Mouse (Mus musculus) neural tube, embryonic 11.5 days (tissue): ENCODE results near the gene Atg13. TPM values are rescaled to one million over a fixed set of nuclear protein-coding genes. Genes with fewer than 3 reads are reported as not detected.

ENCODE experiments used
- ATAC-seq: fragments of 200-750 bp; cut with Nextera tagmentation; 2 replicates; pipeline ENCODE4 v1.8.0; 2017; ENCODE audit warnings: moderate number of reproducible peaks, mild to moderate bottlenecking, moderate TSS enrichment, moderate library complexity; ENCODE audit not compliant: insufficient read depth, low FRiP score, low TSS enrichment
- DNase-seq: peaks from one replicate; pipeline ENCODE4 v3.0.0-alpha.2; 2015; ENCODE audit warnings: low spot score
- H3K27ac ChIP-seq: fragments of 300-500 bp; sonication (generic); 2 replicates; pipeline ENCODE4 v1.5.1; 2014; ENCODE audit warnings: low read depth, mild to moderate bottlenecking, low read length
- H3K27me3 ChIP-seq: fragments of 300-500 bp; sonication (generic); 2 replicates; pipeline ENCODE4 v1.6.1; 2014; ENCODE audit warnings: mild to moderate bottlenecking, low read length, mixed read lengths; ENCODE audit not compliant: control insufficient read depth, insufficient read depth
- H3K36me3 ChIP-seq: fragments of 300-500 bp; sonication (generic); 2 replicates; pipeline ENCODE4 v1.6.1; 2014; ENCODE audit warnings: mild to moderate bottlenecking, low read length, moderate library complexity, mixed read lengths; ENCODE audit not compliant: control insufficient read depth, insufficient read depth
- H3K4me1 ChIP-seq: fragments of 300-500 bp; sonication (generic); 2 replicates; pipeline ENCODE4 v1.6.1; 2014; ENCODE audit warnings: low read length, mixed read lengths; ENCODE audit not compliant: control insufficient read depth, insufficient read depth
- H3K4me2 ChIP-seq: fragments of 300-500 bp; sonication (generic); 2 replicates; pipeline ENCODE4 v1.6.1; 2014; ENCODE audit warnings: low read depth, mild to moderate bottlenecking, moderate library complexity
- H3K4me3 ChIP-seq: fragments of 300-500 bp; sonication (generic); 2 replicates; pipeline ENCODE4 v1.5.1; 2014; ENCODE audit warnings: low read depth, low read length
- H3K9ac ChIP-seq: fragments of 300-500 bp; sonication (generic); 2 replicates; pipeline ENCODE4 v1.6.1; 2014; ENCODE audit warnings: mild to moderate bottlenecking, low read length
- H3K9me3 ChIP-seq: fragments of 300-500 bp; sonication (generic); 2 replicates; pipeline ENCODE4 v1.6.1; 2016; ENCODE audit warnings: low read length; ENCODE audit not compliant: control insufficient read depth
- WGBS: fragments of 180-500 bp; shearing (Covaris S2); extraction: QIAGEN DNeasy Blood & Tissue Kit; methylation state at CpG from one replicate; pipeline ENCODE4 v1.1.7; 2014; 5-methylcytosine and 5-hydroxymethylcytosine counted together
- polyA plus RNA-seq: library from polyadenylated mRNA; unstranded; fragments of >200 nt; fragmentation: Nextera tagmentation; extraction: Ambion mirVana; gene quantifications from 2 replicates; pipeline ENCODE4 v1.2.1, GENCODE M21; 2014

Atg13 gene
- polyA plus RNA-seq, 1 experiment from 2014 or later: 37.9 TPM

DNA sequence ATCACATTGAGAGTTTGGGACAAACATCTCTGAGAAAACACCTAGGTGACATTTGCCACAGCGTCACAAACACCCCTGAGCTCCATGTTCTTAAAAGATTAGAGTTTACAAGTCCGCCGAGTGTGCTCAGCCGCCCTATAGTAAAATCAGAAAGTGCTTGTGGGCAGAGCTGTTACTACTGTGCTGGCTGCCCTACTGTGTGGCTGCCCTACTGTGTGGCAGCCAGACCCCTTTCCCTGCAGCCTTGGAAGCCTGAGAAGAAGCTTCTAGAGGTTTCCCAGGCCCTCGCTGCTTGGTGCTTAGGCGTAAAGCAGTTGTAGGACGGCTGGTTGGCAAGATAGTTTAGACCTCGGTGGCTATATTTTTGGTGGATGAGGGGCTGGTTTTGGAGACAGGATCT, 50.7 kb downstream of the Atg13 start:
- H3K27me3 ChIP-seq: no peaks in the 10 kb centered on the region
- no peak overlapping the region for H3K27ac ChIP-seq
- H3K9me3 ChIP-seq: no peaks in the 10 kb centered on the region
- no peak for DNase-seq
- no peak overlapping the region for H3K4me3 ChIP-seq
- H3K4me1 ChIP-seq: no peaks in the 10 kb centered on the region
- no peaks in the 10 kb centered on the region; the same call in none of the 2 replicates for H3K36me3 ChIP-seq
- H3K4me2 ChIP-seq: no peak overlapping the region
- 95% methylated on average over 8 of the region's 8 CpGs for WGBS
- no peak for ATAC-seq
- H3K9ac ChIP-seq: no peak overlapping the region

DNA sequence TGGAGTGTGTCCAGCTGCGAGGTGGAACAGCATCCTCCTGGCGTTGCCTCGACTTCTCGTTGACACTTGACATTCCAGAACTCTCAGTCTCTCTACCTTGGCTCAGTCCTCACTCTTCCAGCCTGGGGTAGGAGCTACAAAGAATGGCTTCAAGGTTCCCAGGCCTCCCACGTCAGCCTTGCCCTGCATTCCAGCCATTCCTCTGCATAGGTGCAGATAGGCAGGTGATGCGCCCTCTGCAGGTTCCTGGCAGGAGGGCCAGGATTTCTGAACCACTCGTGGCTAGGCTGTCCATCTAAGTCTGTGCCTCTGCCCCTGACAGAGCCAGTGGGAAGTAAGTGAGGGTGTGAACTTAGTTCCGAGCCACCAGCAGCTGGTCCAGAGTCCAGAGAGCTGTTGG, 53.6 kb downstream of the Atg13 start:
- no peak for ATAC-seq
- no peak for DNase-seq
- H3K9ac ChIP-seq: no peak overlapping the region
- H3K9me3 ChIP-seq: no peaks in the 10 kb centered on the region
- H3K4me1 ChIP-seq: no peaks in the 10 kb centered on the region
- no peak overlapping the region for H3K27ac ChIP-seq
- 76% methylated on average over 8 of the region's 8 CpGs for WGBS
- H3K4me2 ChIP-seq: no peak overlapping the region
- no peaks in the 10 kb centered on the region for H3K27me3 ChIP-seq
- no peak overlapping the region for H3K4me3 ChIP-seq
- H3K36me3 ChIP-seq: no peaks in the 10 kb centered on the region; the same call in none of the 2 replicates

DNA sequence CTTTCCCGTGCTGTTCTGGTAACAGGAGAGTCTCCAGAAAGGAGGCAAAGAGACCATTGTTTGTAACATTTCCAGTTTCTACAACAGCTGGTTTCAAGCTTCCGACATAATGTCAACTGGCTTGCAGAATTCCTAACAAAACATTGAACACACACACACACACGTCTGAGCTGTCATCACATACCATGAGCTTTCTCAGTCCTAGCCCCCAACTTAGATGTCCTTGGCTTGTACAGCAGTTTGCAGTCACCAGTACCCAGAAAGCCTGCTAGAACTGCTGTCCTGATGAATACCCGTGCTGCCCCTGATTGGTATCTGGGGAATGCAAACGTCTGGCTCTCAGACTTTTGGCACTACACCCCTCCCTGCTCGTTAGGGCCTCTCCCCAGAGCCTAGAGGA, 54.5 kb downstream of the Atg13 start:
- Histone ChIP-seq H3K4me2 (no peak overlapping the region), H3K4me3 (no peak overlapping the region), H3K36me3 (no peaks in the 10 kb centered on the region; the same call in none of the 2 replicates), H3K27me3 (no peaks in the 10 kb centered on the region), H3K4me1 (peaks cover 3% of the 10 kb centered on the region), H3K27ac (no peak overlapping the region), H3K9me3 (no peaks in the 10 kb centered on the region), H3K9ac (no peak overlapping the region)
- DNase-seq (no peak), ATAC-seq (no peak)
- WGBS: 88% methylated on average over 6 of the region's 6 CpGs

DNA sequence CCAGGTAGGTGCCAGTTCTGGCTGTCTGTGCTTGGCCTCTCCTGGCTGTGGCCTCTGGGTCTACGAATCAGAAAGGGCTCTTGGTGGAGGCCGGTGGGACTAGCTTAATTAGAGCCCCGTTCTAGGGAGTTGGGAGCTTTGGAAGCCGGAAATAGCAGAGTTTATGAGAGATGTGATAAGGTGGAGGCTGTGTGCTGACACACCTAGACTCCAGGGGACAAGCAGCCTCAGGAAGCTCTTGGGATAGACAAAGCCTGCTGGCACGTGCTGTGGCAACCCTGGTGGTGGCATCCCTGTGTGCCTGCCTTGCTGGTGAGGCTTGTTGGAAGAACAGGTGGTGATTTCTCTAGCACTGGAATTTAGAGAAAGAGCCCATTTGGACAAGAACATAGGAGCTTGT, 55.0 kb downstream of the Atg13 start:
- Histone ChIP-seq H3K27me3 (no peaks in the 10 kb centered on the region), H3K27ac (no peak overlapping the region), H3K4me2 (no peak overlapping the region), H3K9ac (no peak overlapping the region), H3K4me3 (no peak overlapping the region), H3K9me3 (no peaks in the 10 kb centered on the region), H3K36me3 (no peaks in the 10 kb centered on the region; the same call in none of the 2 replicates), H3K4me1 (peaks cover 6% of the 10 kb centered on the region)
- WGBS: 93% methylated on average over 5 of the region's 5 CpGs
- no peak for DNase-seq
- no peak for ATAC-seq

DNA sequence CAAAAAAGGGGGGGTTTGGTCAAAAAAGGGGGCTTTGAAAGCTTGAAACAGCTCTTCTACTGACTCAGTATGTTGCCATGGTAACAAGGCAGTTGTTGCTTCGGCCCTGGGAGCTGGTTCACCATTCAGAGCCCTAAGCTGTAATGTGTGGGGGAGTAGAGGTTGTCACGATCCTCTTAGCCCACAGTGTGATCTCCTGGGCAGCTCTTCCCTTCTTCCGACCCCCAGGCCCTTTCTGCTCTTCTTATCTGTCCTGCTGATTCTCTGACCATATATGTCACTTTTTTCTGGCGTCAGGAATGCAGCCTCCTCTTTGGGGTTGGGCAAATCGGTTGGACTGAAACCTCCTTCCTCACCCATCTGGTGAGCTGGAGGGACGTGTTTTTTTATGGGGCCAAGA, 57.5 kb downstream of the Atg13 start:
- no peak overlapping the region for H3K4me2 ChIP-seq
- WGBS: 58% methylated on average over 6 of the region's 6 CpGs
- H3K4me3 ChIP-seq: no peak overlapping the region
- no peaks in the 10 kb centered on the region for H3K9me3 ChIP-seq
- ATAC-seq: no peak
- no peak overlapping the region for H3K9ac ChIP-seq
- no peak overlapping the region for H3K27ac ChIP-seq
- H3K36me3 ChIP-seq: no peaks in the 10 kb centered on the region; the same call in none of the 2 replicates
- no peak for DNase-seq
- peaks cover 14% of the 10 kb centered on the region for H3K4me1 ChIP-seq
- H3K27me3 ChIP-seq: no peaks in the 10 kb centered on the region

DNA sequence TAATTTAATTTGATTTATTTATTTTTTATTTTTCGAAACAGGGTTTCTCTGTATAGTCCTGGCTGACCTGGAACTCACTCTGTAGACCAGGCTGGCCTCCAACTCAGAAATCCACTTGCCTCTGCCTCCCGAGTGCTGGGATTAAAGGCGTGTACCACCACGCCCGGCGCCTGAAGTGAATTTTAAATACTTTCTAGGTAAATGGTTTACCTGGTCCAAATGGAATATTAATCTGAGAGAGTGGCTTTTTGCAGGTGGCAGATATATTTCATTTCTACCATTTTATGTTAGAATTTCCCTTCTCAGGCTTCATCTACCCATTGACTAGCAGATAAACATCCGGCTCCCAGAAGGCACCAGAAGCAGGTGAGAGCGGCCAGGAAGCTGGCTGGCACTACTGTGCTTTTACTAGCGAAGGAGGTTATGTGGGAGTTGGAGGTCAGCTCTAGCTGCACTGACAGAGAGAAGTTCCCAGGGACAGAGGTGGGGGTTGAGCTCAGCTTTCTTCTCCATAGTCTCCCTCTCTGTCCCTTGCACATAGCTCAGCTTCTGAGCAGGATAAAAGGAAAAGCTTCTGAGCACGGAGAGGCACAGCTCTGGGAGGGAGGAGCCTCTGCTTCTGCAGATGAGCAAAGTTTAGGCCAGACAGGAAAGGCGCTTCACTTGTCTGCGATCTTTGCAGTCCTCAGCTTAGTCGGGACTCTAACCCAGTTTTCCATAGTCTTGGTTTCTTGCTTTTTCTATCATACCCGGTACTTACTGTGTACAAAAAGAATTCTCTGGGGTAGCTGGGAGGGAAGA, 58.7 kb downstream of the Atg13 start:
- Histone ChIP-seq H3K4me2 (no peak overlapping the region), H3K36me3 (peaks cover 6% of the 10 kb centered on the region), H3K9ac (no peak overlapping the region), H3K4me1 (peaks cover 14% of the 10 kb centered on the region), H3K9me3 (no peaks in the 10 kb centered on the region), H3K4me3 (no peak overlapping the region), H3K27me3 (no peaks in the 10 kb centered on the region), H3K27ac (no peak overlapping the region)
- DNase-seq (no peak), ATAC-seq (no peak)
- WGBS: 88% methylated on average over 14 of the region's 14 CpGs

DNA sequence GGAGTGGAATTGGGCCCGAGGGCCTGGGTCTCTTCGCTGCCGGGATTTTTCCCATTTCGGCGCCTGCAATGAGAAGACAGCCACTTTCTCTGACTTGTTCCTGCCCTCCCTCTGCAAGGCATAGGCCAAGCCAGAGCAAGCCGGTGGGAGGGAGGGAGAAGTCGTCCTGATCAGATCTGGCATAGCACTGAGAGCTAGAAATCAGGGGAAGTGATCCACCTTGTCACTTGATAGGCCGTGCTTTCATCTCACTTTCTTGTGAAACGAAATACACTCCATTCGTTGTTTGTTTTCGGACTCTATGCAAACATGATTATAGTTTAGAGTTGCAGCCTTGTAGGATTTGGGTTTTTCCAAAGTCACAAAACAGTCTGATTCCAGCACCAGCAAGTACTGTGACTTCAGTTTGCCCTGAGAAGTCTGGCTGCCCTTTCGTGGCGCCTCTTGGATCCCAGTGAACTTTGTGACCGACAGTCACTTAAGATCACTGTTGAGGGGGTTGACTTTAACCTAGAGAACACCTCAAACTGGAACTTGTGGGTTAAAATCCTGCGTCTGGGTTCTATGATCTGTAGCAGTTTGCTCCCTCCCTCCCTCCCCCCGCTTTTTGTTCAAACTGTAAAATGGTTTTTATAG, 59.9 kb downstream of the Atg13 start:
- peak; percentile 46 for ATAC-seq

DNA sequence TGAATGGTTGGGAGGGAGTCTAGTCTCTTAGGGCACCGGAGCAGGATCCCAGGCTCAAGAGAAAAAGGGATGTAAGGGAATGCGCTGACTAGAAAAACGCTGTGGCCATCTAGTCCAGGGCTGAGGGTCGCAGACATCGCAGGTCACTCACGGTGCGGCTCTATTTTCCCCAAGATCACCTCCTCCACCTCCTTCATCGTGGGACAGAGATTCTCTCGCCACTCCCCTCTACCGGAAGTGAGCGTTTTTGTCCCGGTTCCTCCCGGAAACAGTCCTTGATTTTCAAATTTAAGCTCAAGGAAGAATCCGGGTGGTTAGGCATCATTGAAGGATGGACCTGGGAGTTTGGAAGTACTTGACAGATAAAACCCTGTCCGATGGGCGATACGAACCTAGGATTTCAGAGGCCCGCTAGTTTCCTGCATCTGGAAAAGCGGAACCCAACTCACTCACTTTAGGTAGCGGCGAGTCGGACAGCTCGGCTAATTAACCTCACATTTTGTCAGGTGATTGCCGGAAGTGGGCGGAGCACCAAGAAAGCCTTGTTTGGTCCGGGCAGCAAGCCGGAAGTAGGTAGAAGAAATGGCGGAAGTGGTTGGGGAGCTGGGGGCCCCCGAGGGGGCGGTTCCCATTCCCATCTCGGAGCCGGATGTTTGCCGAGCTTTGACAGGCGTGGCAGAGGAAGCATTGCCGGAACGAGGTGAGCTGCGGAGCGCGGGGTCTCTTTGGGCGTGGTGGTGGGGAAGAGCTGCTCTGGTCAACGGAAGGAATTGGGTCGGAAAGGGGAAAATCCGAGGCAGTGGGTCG, 60.6 kb downstream of the Atg13 start, which contains the start of the genes Zfp408 and Arhgap1:
TSS of gene Zfp408 (minus strand) at position 239 of the 807 bp plus-strand sequence.
TSS of gene Arhgap1 (plus strand) at position 308 of the 807 bp plus-strand sequence.
- peaks cover 14% of the 10 kb centered on the region for H3K4me1 ChIP-seq
- H3K9ac ChIP-seq: peak within 1 kb of the TSS; percentile 69
- ATAC-seq (peak; percentile 94), DNase-seq (peak; percentile 96)
- H3K4me2 ChIP-seq: peak within 1 kb of the TSS; percentile 97
- H3K27me3 ChIP-seq: no peaks in the 10 kb centered on the region
- WGBS: under 1% methylated on average over 44 of the region's 44 CpGs
- H3K4me3 ChIP-seq: peak within 1 kb of the TSS; percentile 54
- peak within 1 kb of the TSS; percentile 76; the same call in 1 of the 2 replicates for H3K27ac ChIP-seq
- peaks cover 23% of the 10 kb centered on the region for H3K36me3 ChIP-seq
- no peaks in the 10 kb centered on the region for H3K9me3 ChIP-seq

More for the DNA sequence above, 59.9 kb downstream of the Atg13 start:
- DNase-seq: no peak
- Histone ChIP-seq H3K9me3 (no peaks in the 10 kb centered on the region), H3K9ac (peak overlapping the region; percentile 69), H3K27me3 (no peaks in the 10 kb centered on the region), H3K4me2 (peak overlapping the region; percentile 81), H3K4me1 (peaks cover 14% of the 10 kb centered on the region), H3K27ac (peak overlapping the region; percentile 76; the same call in 1 of the 2 replicates), H3K4me3 (peak overlapping the region; percentile 54), H3K36me3 (peaks cover 18% of the 10 kb centered on the region)
- 17% methylated on average over 16 of the region's 16 CpGs for WGBS
